Mouse (Mus musculus) ovary, postnatal 10 days (tissue): ENCODE data around the gene Rac2.

Experiments used
- DNase-seq: peaks from one replicate; pipeline ENCODE4 v3.0.0; 2022; ENCODE audit warnings: low spot score

Gene Rac2

GRCm38 (mm10) chr15:78521892-78522291 lies 50.7 kb downstream of the Rac2 start:
- DNase-seq = no peak

GRCm38 (mm10) chr15:78521331-78521730 lies 51.3 kb downstream of the Rac2 start:
- DNase-seq = no peak

DNA sequence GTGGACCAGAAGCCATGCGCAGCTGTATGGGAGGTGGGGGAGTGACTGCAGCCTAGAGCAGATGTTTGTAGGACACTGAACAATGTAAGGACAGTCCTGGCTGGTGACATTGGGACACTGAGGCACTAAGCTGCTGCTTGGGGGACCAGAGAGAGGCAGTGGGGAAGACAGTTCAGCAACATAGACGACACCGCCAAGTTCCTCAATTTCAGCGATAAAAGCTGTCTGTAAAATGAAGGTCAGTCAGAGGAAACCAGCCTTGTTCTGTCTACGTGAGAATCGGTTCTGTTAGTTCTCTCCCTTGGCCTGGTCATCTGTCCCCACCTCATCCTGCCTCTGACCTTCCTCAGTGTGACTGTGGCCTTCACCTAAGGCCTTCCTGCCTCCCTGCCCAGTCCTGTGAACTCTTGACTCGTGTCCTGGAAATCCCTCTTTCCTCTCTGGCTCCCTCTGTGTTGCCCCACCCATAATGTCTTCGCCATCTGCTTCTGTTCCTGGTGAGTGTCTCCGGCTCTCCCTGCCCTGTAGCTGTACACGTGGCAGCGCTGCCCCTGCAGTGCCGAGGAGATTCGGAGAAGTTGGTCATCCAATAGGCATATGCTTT lies 52.4 kb downstream of the Rac2 start:
- no peak for DNase-seq

- no peak for DNase-seq
These were observed 54.4 kb downstream of the Rac2 start for GRCm38 (mm10) chr15:78518221-78518620.

DNA sequence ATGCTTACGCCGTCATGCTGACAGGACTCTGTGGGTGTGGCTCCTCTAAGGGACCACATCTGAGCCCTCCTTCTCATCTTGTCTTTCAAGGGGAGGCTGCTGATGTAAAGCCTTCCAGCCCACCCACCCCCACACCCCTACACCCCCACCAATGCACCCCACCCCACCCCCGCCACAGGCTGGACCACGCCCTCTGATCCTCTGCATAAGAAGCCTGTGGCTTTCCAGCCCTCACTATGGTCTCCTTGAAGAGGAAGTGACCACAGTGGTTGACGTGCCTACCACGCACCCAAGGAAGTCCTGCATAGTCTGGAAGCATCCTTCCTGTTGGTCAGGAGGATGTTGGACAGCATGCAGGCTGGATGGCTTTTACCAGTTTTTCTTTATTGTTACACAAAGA lies 56.8 kb downstream of the Rac2 start:
- DNase-seq = no peak

DNA sequence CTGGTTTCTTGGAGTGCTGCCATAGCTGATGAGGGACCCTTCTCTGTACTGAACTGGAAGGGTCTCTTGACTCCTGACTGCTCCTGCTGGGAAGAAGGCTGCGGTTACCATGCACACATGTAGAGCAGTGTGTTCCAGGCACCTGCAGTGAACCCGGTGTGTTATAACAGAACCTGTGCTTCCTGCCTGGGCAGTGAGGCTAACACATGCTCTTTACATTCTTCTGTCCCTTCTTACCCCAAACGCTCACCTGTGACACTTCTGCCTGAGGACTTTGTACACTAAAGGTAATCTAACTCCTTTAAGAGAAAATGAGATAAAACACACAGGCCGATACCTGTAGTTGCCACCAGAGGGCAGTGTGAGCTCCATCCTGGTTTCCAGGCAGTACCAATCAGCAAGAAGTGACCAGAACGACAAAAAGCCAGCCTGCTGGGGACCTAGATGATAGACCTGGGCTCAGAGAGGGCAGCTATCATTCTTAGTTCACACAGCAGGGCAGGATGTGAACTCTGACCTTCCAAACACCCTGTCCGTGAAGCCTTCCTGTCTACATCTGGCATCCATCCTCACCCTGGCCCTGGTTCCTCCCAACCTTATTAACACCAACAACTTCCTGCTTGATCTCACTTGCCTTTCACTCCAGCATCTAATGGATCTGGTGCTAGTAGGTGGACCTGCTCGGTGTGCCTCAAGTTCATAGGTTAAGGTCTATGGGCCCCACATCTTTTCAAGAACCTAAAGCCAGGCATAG lies 58.0 kb downstream of the Rac2 start:
- DNase-seq = peak; percentile 53

DNA sequence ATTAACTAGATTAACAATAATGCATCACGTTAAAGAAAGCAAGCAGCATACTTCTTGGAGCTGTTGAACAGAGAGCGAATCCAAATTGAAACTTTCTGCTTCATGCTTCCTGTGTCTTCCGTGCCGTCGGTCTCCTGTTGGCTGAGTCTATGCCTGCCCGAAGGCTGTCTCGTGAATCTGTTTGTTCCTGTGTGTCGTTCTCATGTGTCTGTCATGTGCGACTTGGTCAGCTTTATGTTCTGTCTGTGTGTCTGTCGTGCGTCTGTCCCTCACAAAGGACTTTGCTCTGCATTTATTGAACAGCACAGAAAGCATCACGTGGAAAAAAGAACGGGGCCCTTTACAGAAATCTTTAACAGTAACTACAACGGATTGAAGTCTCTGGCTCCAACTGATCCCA lies 59.6 kb downstream of the Rac2 start:
- no peak for DNase-seq

GRCm38 (mm10) chr15:78511951-78512350 lies 60.6 kb downstream of the Rac2 start:
- DNase-seq = no peak

DNA sequence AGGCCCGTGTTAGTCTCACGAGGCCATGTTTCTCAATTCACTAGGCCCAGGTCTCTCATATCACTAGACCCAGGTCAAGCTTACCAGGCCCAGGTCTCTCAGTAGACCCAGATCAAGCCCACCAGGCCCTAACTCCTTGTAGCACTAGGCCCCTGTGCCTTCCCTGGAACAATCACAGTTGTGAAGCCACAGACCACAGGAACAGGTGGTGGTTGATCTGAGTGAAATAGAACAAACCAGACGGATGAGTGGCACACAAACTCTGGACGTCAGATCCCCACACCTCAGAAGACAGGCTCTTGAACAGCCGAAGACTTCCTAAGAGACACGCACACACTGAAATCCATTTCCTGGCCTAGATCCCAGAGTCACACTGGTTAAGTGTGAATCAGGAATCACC lies 61.8 kb downstream of the Rac2 start:
- no peak for DNase-seq

- DNase-seq = no peak
These were observed 62.4 kb downstream of the Rac2 start for GRCm38 (mm10) chr15:78510121-78510576.

GRCm38 (mm10) chr15:78509297-78509899 lies 63.2 kb downstream of the Rac2 start:
- no peak for DNase-seq
